Mouse (Mus musculus) liver (tissue): ENCODE results near the gene Mrpl17.

ENCODE experiments used
- DNase-seq: peaks from one replicate; pipeline ENCODE4 v3.0.0-alpha.2; 2020; ENCODE audit warnings: mixed read lengths

Mrpl17 gene

DNA sequence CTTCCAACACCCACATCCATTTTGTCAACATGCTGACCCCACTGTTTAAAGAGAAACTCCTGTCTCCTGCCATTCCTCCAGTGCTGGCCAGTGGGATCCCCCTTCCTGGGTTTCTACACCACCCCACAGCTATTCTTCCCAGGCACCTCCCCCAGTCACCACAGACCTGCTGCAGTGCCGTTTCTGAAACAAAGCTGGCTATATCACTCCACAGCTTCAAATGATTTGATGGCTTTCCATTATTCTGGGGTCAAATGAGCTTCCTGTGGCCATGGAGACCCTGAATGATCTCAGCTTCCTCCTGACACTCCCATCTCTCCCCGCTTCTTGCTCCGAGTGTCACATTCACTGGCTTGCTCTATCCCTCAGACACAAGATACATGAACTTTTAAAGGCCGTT, 26.3 kb downstream of the Mrpl17 start:
- no peak for DNase-seq

DNA sequence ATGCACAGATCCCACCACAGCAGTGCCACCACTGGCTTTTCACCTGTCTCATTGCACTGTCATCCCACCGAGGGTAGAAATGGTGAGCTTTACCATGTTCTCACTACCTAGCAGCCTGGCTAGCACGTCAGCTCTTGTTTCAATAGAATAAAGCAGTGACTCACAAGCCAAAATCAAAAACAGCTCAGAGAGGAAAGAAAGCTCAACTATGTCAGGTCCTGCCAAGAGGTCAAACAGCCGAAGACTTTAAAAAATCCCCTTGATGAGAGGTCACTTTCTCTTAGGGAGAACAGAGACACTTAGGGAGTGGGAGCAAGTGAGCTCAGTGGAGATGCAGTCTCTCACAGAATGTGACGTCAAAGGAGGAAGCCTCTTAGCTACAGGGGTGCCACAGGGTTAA, 27.0 kb downstream of the Mrpl17 start:
- no peak for DNase-seq

DNA sequence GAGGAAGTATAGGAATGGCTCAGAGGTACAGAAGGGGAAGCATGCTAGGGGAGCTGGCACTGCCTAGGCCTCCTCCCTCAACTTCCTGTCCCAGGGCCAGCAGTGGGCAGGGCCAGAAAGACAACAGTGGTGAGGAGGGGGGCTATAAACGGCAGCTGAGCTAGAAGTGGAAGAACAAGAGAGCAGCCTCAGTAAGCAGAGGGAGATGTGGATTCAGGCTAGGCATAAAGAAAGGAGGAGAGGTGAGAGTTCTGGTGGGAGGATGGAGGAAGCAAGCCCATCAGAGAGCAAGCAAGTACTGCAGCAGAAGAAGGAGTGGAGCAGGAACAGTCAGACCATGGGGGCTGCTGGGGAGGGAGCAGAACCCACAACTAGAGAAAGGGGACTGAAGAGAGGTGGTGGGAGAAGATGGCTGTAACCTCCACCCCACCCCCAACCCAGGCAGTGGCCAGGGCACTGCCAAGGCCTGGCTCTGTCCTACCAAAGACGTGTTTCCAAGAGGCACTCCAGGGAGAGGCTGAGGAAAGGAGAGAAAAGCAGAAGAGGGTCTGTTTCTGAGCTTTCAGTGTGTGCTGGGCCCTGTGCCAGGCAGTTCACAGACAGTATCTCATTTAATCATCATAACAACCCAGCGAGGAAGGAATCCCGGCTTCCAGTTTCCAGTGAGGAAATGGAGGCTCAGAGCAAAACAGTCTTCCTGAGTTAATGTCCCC, 32.2 kb downstream of the Mrpl17 start:
- peak; percentile 48 for DNase-seq

DNA sequence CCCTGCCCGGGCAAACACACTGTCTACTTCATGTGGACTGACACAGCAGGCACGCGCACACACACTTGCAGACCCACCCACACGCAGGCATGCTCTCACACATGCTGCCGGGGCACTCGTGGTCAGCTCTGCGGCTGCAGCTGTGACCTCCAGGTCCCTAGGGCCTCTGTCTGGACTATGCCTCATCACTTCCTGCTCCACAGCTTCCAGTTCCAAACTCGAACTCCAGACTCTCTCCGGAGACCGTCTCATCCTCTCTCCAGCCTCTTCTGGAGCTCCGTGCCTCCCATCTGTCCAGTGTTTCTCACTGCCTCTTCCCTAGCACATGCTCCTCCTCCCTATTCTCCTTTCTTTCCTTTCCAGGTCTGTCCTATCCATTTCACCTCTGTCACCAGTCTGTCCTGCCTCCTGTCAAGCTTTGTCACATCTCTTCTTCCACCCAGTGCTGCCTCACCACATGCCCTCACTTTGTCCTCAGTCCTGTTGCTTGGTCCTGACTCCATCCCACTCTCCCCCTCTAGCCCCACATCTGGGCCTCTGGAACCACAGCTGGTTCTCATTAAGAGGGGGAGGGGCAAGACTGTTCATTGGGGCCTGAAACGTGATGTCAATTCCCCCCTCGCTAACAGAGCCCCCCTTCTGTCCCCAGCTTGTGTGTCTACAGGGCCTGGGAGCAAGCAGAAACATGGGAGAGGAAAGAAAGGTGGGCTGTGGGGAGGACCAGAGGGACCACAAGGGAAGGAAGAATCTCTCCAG, 32.9 kb downstream of the Mrpl17 start:
- peak; percentile 30 for DNase-seq

DNA sequence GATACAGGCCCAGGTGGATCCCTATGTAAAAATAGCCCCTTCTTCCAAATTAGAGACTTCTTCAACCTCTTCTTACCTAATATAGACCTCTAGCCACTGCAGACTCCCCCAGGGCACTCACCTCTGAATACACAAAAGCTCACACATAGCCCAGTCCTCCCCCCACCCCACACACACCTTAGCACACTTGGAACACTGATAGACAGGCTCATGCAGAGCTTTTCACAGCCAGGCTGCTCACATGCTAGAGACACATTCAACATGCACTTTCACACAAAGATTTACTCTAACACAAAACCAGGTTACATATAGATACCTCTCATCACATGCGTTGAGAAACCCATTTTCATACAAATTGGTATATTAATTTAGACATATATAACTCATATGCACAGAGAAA, 33.6 kb downstream of the Mrpl17 start:
- no peak for DNase-seq

DNA sequence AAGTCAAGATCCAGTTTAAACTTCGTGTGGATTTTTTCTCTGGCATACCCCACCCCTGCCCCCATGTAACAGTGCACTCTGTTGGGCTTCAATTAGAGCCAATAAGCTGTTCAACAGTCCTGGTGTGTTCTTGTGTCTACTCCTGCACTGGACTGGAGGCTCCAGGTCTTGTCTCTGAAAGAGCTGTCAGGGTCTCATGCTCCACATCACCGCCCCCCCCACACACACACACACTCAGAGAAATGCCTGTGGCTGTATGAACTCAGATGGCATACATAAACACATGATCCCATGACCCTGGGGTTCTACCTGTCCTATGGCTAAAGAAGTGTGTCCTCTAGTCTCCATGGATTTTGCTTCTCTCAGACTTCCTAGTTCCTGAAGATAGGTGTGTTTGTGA, 34.9 kb downstream of the Mrpl17 start:
- DNase-seq: no peak

DNA sequence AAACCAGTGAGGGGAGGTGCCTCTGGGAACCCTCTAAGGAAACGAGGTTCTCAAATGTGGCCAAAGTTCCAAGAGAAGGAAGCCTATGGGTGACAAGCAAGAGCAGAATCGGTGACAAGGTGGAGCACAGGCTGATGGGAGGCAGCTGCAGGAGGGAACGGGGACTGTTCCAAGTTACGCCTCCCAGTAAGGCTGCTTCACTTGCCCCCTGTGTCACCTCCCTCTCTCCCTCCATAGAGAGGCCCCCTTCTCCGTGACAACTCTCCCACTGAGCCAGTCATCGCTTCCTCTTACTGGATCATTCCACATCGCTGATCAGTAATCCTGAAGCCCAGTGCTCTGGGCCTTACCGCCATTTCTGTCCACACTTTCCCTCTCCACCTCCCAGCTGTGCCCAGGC, 36.2 kb downstream of the Mrpl17 start:
- DNase-seq: no peak

DNA sequence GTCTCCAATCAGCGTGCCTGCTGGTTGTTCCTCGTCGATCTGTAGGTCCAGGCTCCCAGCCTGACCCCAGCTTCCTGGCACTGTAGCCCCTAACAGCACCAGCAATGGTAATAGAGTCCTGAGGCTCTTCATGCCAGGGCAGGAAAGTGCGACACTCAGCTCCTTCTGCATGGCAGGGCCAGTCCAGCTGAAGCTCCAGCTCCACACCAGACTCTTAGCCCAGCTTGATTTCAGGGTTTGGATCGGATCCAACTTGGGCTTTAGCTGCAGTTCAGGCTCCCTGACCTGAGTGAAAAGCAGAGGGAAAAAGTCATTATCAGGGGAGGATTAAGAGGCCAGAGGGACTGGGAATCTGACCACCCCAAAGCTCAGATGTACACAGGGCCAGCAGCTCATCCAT, 37.9 kb downstream of the Mrpl17 start:
- DNase-seq: no peak

DNA sequence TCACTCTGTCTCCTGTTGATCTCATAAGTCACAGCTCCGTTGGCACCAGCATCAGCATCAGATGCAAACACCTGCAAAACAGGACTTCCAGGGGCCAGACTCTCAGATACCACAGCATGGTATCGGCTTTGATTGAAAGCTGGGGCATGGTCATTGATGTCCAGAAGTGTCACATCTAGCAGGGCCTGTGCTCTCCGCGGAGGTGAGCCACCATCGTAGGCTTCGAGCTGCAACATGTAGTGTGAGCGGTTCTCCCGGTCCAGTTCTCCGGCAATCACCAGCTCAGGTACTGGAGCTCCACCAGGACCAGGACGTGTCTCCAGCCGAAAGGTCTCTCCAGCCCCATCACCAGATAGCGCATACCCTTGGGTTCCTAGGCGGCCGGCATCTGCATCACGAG, 38.6 kb downstream of the Mrpl17 start:
- no peak for DNase-seq

DNA sequence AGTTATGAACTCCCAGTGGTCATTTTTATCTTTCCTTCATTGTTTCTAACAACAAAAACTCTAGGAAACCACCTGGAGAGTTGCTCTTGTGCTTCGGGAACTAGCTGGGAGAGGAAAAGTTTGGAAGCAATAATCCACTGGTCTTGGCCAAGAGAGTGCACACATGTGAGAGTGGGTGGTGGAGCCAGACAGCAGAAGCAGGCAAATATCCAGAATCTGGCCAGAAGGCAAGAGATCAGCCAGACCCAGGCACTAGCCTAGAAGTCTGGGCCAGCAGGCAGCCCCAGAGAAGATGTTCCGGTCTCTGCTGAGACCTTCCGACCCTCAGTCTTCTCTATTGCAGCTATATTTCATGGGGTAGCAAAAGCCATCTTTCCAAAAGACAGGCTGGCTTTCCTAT, 40.9 kb downstream of the Mrpl17 start:
- DNase-seq: no peak

DNA sequence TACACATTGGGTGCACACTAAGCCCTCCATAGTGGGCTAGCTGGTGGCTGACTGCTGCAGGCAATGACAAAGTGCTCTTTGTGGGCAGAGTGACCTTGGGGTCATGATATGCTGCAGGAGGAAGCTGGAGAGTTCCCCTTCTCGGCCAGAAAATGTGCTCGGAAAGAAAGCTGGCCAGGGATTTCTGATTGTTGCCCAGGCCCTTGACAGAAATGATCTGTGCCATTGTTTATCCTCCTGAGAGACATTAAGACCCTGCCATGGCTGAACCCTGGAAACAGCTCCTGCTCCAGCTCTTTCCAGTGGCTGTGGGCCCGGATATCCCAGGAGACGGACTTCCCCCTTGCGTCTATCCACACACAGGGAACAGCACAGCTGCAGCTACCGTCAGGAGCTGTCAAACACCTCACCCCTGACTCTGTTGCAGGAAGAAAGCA, 43.2 kb downstream of the Mrpl17 start:
- no peak for DNase-seq

DNA sequence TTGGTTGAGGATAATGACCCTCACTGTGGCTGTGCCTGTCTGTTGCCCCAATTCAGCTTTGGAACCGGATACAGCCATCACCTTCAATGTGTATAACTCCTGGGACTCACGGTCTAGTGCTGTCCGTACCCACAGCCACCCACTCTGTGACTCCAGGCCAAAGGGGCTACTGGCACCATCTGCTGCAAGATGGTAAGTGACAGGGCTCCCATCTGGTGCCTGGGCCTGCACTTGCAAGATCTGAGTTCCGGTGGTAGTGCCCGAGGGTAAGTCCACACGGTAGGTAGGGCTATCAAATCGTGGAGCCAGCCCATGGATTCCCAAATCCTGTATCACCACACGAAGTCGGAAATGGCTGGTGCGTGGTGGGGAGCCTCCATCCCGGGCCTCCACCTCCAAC, 46.6 kb downstream of the Mrpl17 start:
- DNase-seq: no peak

DNA sequence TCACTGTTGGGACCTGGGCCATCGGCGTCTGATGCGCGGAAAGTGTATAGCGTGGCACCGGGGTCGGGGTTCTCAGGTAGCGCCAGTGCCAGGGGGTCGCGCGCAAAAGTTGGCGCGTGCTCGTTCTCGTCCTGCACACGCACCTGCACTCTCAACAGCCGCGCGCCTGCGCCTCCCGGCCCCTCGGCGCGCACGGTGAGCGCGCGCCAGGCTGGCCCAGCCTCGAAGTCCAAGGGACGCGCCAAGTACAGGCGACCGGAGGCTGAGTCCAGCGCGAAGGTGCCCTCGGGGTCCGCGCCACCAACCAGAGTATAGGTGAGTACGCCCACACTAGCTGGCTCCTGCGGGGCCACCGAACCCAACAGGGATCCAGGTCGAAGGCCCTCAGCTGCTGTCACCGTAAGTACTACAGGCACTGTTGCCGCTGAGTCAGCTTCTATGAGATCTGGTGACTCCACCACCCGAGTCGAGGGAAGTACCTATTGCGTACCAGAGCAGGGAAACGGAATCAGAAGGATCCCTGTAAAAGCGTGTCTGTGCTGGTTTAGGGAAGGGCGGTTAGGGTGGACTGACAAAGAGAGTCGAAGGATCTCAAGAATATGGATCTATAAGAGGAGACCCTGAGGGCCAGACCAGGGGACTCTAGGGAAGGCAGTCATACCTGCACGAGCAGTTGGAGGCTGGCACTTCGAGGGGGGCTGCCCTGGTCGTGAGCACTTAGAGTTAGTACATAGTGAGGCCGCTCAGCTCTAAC, 48.2 kb downstream of the Mrpl17 start:
- no peak for DNase-seq

DNA sequence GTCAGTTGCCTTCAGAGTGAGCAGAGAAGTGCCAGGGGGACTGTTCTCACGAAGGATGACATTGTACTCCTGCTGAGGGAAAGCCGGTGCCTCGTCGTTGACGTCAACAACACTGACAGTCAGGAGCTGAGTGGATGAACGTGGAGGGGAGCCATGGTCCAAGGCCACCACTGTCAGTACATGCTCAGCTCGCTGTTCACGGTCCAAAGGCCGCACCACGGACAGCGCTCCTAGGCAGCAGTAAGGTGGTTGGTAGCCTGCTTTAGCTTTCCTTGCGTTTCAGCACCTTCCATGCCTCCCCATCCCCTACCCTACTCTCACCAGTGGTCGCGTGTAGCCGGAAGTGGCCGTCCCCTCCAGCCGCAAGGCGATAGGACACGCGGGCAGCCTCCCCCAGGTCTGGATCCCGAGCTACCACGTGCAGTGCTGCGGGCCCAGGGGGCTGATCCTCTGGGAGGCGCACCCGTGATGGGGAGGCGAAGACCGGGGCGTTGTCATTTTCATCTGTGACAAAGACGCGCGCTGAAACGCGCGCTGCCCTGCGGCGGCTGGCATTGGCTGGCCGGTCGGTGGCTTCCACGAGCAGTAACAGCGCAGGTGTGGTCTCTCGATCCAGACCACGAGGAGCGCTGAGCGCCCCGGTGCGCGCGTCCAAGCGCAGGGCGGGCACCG, 49.0 kb downstream of the Mrpl17 start:
- DNase-seq: no peak

DNA sequence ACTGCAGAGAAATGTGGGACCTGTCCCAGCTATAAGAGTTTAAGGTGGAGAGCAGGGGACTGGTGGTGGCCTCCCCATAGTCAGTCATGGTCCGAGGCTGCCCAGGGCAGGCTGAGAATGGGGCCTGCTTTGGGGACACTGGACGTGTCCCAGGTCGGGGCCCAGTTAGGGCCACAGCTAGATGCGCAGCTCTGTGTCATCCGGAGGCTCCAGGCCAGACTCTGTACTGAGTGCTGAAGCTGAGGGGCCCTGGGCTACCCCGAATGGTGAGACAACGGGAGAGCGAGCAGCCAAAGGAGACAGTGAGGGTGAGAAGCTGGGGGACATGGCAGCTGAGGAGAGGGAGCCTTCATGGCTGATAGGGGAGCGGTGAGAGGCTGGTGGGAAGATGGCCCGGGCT, 57.6 kb downstream of the Mrpl17 start:
- DNase-seq: no peak
